Comparison of ENCODE assay signal across 34 mouse cellular contexts in genomic region chr11:111484981-111485380, GRCm38 (mm10).
"Had no signal": no experiment of that assay in that cellular context is flagged by ENCODE, and none has a peak within 500 bp of the region (broad histone marks: within the 10 kb centered on the region; RNA-seq: fewer than 3 reads in every experiment).

No protein-coding gene starts in this region.

- H3K4me1 ChIP-seq: heart, embryonic 12.5 days; heart, embryonic 13.5 days; heart, embryonic 15.5 days; hindbrain, embryonic 10.5 days; hindbrain, embryonic 12.5 days; hindbrain, embryonic 13.5 days; hindbrain, embryonic 15.5 days; intestine, embryonic 15.5 days; kidney, embryonic 15.5 days had no signal

- DNase-seq: heart, postnatal 10 days; heart, postnatal 14 days; heart, postnatal 36 days; heart, postnatal 4 days; kidney, adult 11 months; kidney, adult 18-20 months; kidney, adult 2 months; kidney, adult 8-10 months; kidney, adult 9 months; kidney, postnatal 10 days; kidney, postnatal 14 days; kidney, postnatal 25 days; kidney, postnatal 36 days; kidney, postnatal 4 days; layer of hippocampus, adult 9-11 months; layer of hippocampus, postnatal 36 days had no signal

- H3K9ac ChIP-seq: heart, embryonic 12.5 days; heart, embryonic 13.5 days; heart, embryonic 15.5 days; hindbrain, embryonic 12.5 days; hindbrain, embryonic 13.5 days; hindbrain, embryonic 14.5 days; hindbrain, embryonic 15.5 days; intestine, embryonic 15.5 days; kidney, embryonic 15.5 days had no signal

- H3K27me3 ChIP-seq: heart, embryonic 12.5 days; heart, embryonic 13.5 days; heart, embryonic 15.5 days; hindbrain, embryonic 12.5 days; hindbrain, embryonic 13.5 days; hindbrain, embryonic 15.5 days; intestine, embryonic 15.5 days; kidney, embryonic 15.5 days had no signal

- H3K4me3 ChIP-seq: heart, embryonic 12.5 days; heart, embryonic 13.5 days; heart, embryonic 15.5 days; hindbrain, embryonic 10.5 days; hindbrain, embryonic 12.5 days; hindbrain, embryonic 13.5 days; hindbrain, embryonic 15.5 days; intestine, embryonic 15.5 days; kidney, embryonic 15.5 days; layer of hippocampus, adult 2 months; left cerebral cortex, adult 2 months had no signal

- H3K27ac ChIP-seq: heart, embryonic 13.5 days; heart, embryonic 15.5 days; hindbrain, embryonic 10.5 days; hindbrain, embryonic 12.5 days; hindbrain, embryonic 13.5 days; hindbrain, embryonic 14.5 days; hindbrain, embryonic 15.5 days; hindbrain, postnatal 0 days; intestine, embryonic 15.5 days; kidney, embryonic 15.5 days; kidney, postnatal 0 days; layer of hippocampus, adult 2 months; left cerebral cortex, adult 2 months had no signal

- H3K36me3 ChIP-seq: heart, embryonic 12.5 days; heart, embryonic 13.5 days; heart, embryonic 15.5 days; hindbrain, embryonic 10.5 days; hindbrain, embryonic 12.5 days; hindbrain, embryonic 13.5 days; hindbrain, embryonic 15.5 days; intestine, embryonic 15.5 days; kidney, embryonic 15.5 days had no signal

- H3K9me3 ChIP-seq: heart, embryonic 12.5 days; heart, embryonic 13.5 days; heart, embryonic 15.5 days; hindbrain, embryonic 10.5 days; hindbrain, embryonic 12.5 days; hindbrain, embryonic 13.5 days; hindbrain, embryonic 15.5 days; intestine, embryonic 15.5 days; kidney, embryonic 15.5 days had no signal

- ATAC-seq: hindbrain, embryonic 16.5 days; hindbrain, postnatal 0 days; inflammation-experienced regulatory T-cells, adult 6 months; intestine, embryonic 15.5 days; intestine, embryonic 16.5 days; intestine, postnatal 0 days had no signal
